Mouse (Mus musculus) liver, embryonic 16.5 days (tissue): ENCODE data around the gene Spg7. TPM values are rescaled to one million over a fixed set of nuclear protein-coding genes. Genes with fewer than 3 reads are reported as not detected.

ENCODE experiments used
- ATAC-seq: fragments of 200-750 bp; cut with Nextera tagmentation; 2 replicates; pipeline ENCODE4 v1.8.0; 2017; ENCODE audit warnings: low read depth, mild to moderate bottlenecking, moderate number of reproducible peaks, moderate library complexity
- H3K27ac ChIP-seq: fragments of 300-500 bp; sonication (generic); 2 replicates; pipeline ENCODE4 v1.5.1; 2014; ENCODE audit warnings: mild to moderate bottlenecking, low read length
- H3K27me3 ChIP-seq: fragments of 300-500 bp; sonication (generic); 2 replicates; pipeline ENCODE4 v1.6.1; 2014; ENCODE audit warnings: low read depth, low read length, mixed read lengths; ENCODE audit not compliant: control insufficient read depth, insufficient read depth
- H3K36me3 ChIP-seq: fragments of 300-500 bp; sonication (generic); 2 replicates; pipeline ENCODE4 v1.6.1; 2014; ENCODE audit warnings: mild to moderate bottlenecking; ENCODE audit not compliant: control insufficient read depth, insufficient read depth
- H3K4me1 ChIP-seq: fragments of 300-500 bp; sonication (generic); 2 replicates; pipeline ENCODE4 v1.6.1; 2014; ENCODE audit warnings: low read depth, low read length, mixed read lengths; ENCODE audit not compliant: control insufficient read depth
- H3K4me2 ChIP-seq: fragments of 300-500 bp; sonication (generic); 2 replicates; pipeline ENCODE4 v1.6.1; 2014; ENCODE audit warnings: low read depth, low read length, mixed read lengths
- H3K4me3 ChIP-seq: fragments of 300-500 bp; sonication (generic); 2 replicates; pipeline ENCODE4 v1.5.1; 2014; ENCODE audit warnings: low read depth, mild to moderate bottlenecking, low read length
- H3K9ac ChIP-seq: fragments of 300-500 bp; sonication (generic); 2 replicates; pipeline ENCODE4 v1.6.1; 2014; ENCODE audit warnings: low read depth, low read length
- H3K9me3 ChIP-seq: fragments of 300-500 bp; sonication (generic); replicated peaks from 2 replicates; pipeline ENCODE4 v1.6.1; 2016; ENCODE audit warnings: low read length; ENCODE audit not compliant: control insufficient read depth
- WGBS: fragments of 180-500 bp; shearing (Covaris S2); extraction: QIAGEN DNeasy Blood & Tissue Kit; methylation state at CpG from one replicate; pipeline ENCODE4 v1.1.7; 2014; ENCODE audit not compliant: insufficient replicate concordance; 5-methylcytosine and 5-hydroxymethylcytosine counted together
- polyA plus RNA-seq: library from polyadenylated mRNA; unstranded; fragments of >200 nt; fragmentation: Nextera tagmentation; extraction: Ambion mirVana; gene quantifications from 2 replicates; pipeline ENCODE4 v1.2.1, GENCODE M21; 2015

Spg7 gene
- polyA plus RNA-seq, 1 experiment from 2014 or later = 20.7 TPM

- ATAC-seq = no peak
- 62% methylated on average over 5 of the region's 5 CpGs for WGBS
Observed at GRCm38 (mm10) chr8:123108953-123109352, 46.2 kb downstream of the Spg7 start.

DNA sequence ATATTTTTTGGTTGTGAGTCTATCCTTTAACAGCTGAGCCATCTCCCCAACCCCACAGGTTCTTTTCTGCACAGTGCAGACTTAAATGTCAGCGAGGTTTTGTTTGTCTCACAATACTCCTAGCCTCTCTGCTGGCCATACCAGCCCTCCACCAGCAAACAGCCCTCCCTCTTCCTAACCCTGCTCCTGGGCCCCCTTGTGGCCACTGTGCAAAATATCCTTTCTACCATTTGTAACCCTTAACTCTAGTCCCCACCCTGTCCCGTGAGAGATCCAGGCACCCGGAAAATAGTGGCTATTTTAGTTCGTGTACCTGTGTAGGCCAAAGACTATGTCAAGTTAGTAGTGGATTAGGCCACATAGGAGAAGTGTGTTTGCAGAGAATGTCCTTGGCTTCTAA is 47.9 kb downstream of the Spg7 start:
- WGBS = 4% methylated on average over 4 of the region's 4 CpGs
- H3K9me3 ChIP-seq = no peaks in the 10 kb centered on the region
- peaks cover under 1% of the 10 kb centered on the region; the same call in 1 of the 2 replicates for H3K27me3 ChIP-seq
- H3K36me3 ChIP-seq = no peaks in the 10 kb centered on the region
- peaks cover 6% of the 10 kb centered on the region; the same call in 1 of the 2 replicates for H3K4me1 ChIP-seq
- ATAC-seq = peak; percentile 65
- H3K4me2 ChIP-seq = no peak overlapping the region
- no peak overlapping the region for H3K9ac ChIP-seq
- H3K27ac ChIP-seq = no peak overlapping the region
- no peak overlapping the region for H3K4me3 ChIP-seq

More at GRCm38 (mm10) chr8:123108953-123109352, 46.2 kb downstream of the Spg7 start:
- Histone ChIP-seq H3K36me3 (peaks cover 13% of the 10 kb centered on the region), H3K4me2 (no peak overlapping the region), H3K9me3 (no peaks in the 10 kb centered on the region), H3K4me3 (no peak overlapping the region), H3K27ac (no peak overlapping the region), H3K4me1 (peaks cover 6% of the 10 kb centered on the region), H3K27me3 (no peaks in the 10 kb centered on the region), H3K9ac (no peak overlapping the region)

- no peaks in the 10 kb centered on the region for H3K36me3 ChIP-seq
- peaks cover 21% of the 10 kb centered on the region for H3K4me1 ChIP-seq
- H3K4me3 ChIP-seq = no peak overlapping the region
- H3K27ac ChIP-seq = no peak overlapping the region
- no peak overlapping the region for H3K9ac ChIP-seq
- no peaks in the 10 kb centered on the region for H3K9me3 ChIP-seq
- H3K27me3 ChIP-seq = peaks cover 23% of the 10 kb centered on the region
- H3K4me2 ChIP-seq = no peak overlapping the region
- WGBS = 64% methylated on average over 9 of the region's 9 CpGs
- ATAC-seq = no peak
Observed at GRCm38 (mm10) chr8:123112892-123113291, 50.1 kb downstream of the Spg7 start.

GRCm38 (mm10) chr8:123113908-123114469 is 51.2 kb downstream of the Spg7 start:
- Histone ChIP-seq H3K4me3 (no peak overlapping the region), H3K4me2 (no peak overlapping the region), H3K27ac (no peak overlapping the region), H3K9ac (no peak overlapping the region), H3K4me1 (peaks cover 24% of the 10 kb centered on the region), H3K27me3 (peaks cover 33% of the 10 kb centered on the region), H3K36me3 (no peaks in the 10 kb centered on the region), H3K9me3 (no peaks in the 10 kb centered on the region)
- 20% methylated on average over 2 of the region's 2 CpGs for WGBS
- ATAC-seq = no peak

DNA sequence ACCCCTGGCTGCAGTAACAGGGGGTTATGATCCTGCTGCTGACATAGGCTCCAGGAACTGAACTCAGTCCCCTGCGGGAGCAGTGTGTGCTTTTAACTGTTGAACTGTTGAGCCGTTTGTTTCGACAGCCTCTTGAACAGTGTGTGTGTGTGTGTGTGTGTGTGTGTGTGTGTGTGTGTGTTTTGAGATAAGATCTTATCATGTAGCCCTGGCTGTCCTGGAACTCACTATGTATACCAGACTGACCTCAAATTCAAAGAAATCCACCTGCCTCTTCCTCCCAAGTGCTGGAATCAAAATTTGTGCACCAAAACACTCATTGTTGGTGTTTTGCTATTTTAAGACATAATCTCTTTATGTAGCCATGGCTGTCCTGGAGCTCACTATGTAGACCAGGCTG is 51.9 kb downstream of the Spg7 start:
- whole genome bisulfite sequencing = 10% methylated on average over 3 of the region's 3 CpGs
- no peak overlapping the region for H3K27ac ChIP-seq
- H3K9me3 ChIP-seq = no peaks in the 10 kb centered on the region
- no peak overlapping the region for H3K9ac ChIP-seq
- H3K4me2 ChIP-seq = no peak overlapping the region
- H3K36me3 ChIP-seq = no peaks in the 10 kb centered on the region
- H3K4me3 ChIP-seq = no peak overlapping the region
- ATAC-seq = no peak
- peaks cover 24% of the 10 kb centered on the region for H3K4me1 ChIP-seq
- peaks cover 33% of the 10 kb centered on the region for H3K27me3 ChIP-seq

DNA sequence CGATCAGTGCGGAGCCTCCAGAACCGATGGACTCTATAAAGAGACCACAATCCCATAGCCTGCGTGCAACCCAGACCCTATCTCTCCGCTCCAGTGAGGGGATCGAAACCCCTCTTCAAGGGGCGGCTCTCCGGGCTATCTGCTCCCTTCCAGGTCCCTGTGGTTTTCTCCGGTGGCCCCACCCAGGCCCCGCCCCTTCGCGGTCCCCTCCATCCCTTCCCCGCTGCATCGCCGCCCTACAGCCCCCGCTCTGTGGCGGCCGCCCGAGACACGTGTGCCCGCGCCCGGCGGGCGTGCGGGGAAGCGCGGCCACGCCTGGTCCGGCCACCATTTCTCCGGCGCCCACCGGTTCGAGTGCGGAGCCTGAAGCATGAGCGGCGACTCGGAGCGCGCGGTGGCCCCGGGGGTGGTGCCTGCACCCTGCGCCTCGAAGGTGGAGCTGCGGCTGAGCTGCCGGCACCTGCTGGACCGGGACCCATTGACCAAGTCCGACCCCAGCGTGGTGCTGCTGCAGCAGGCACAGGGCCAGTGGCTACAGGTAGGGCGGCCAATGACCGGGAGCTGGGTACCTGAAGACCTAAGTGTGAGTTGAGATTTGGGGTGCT is 54.5 kb downstream of the Spg7 start, which contains the start of gene Cpne7:
Gene Cpne7 (plus strand): TSS at position 248 of the 605 bp plus-strand sequence.
- under 1% methylated on average over 51 of the region's 51 CpGs for WGBS
- Histone ChIP-seq H3K27me3 (peaks cover 33% of the 10 kb centered on the region), H3K9ac (no peak within 1 kb of the TSS), H3K27ac (no peak within 1 kb of the TSS), H3K9me3 (no peaks in the 10 kb centered on the region), H3K4me2 (peak within 1 kb of the TSS; percentile 82), H3K4me3 (peak within 1 kb of the TSS; percentile 56), H3K4me1 (peaks cover 22% of the 10 kb centered on the region), H3K36me3 (no peaks in the 10 kb centered on the region)
- ATAC-seq = peak; percentile 65

GRCm38 (mm10) chr8:123117744-123118143 is 55.0 kb downstream of the Spg7 start:
- 2% methylated on average over 17 of the region's 17 CpGs for WGBS
- H3K9me3 ChIP-seq = no peaks in the 10 kb centered on the region
- H3K4me3 ChIP-seq = peak overlapping the region; percentile 56
- peaks cover 22% of the 10 kb centered on the region for H3K4me1 ChIP-seq
- H3K4me2 ChIP-seq = peak overlapping the region; percentile 82
- no peaks in the 10 kb centered on the region for H3K36me3 ChIP-seq
- H3K27ac ChIP-seq = no peak overlapping the region
- H3K27me3 ChIP-seq = peaks cover 35% of the 10 kb centered on the region
- H3K9ac ChIP-seq = no peak overlapping the region
- no peak for ATAC-seq

DNA sequence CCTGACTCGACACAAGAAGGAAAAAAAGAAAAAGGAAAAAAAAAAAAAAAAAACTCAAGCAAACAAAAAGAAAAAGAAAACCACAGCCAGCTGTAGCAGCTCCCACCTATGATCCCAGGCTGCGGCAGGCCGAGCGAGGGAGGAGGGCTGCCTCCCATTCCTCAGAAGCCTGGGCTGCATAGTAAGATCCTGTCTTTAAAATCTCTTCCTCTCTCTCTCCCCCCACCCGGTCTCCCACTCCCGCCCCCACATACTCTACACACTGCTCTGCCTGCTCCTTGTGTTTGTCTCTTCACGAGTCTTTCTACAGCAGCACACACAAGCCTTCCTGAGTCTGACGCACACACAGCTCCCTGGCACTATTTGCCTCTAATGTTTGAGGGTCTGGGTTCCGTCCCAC is 59.3 kb downstream of the Spg7 start:
- H3K9me3 ChIP-seq = no peaks in the 10 kb centered on the region
- H3K27me3 ChIP-seq = peaks cover 25% of the 10 kb centered on the region
- peaks cover 12% of the 10 kb centered on the region for H3K4me1 ChIP-seq
- no peak overlapping the region for H3K9ac ChIP-seq
- no peak overlapping the region for H3K27ac ChIP-seq
- H3K36me3 ChIP-seq = no peaks in the 10 kb centered on the region
- H3K4me3 ChIP-seq = no peak overlapping the region
- no peak overlapping the region for H3K4me2 ChIP-seq
- no peak for ATAC-seq
- WGBS = 56% methylated on average over 9 of the region's 9 CpGs

- Histone ChIP-seq H3K4me1 (peaks cover 6% of the 10 kb centered on the region), H3K9ac (no peak overlapping the region), H3K27me3 (peaks cover 21% of the 10 kb centered on the region), H3K27ac (no peak overlapping the region), H3K4me2 (no peak overlapping the region), H3K36me3 (no peaks in the 10 kb centered on the region), H3K4me3 (no peak overlapping the region), H3K9me3 (no peaks in the 10 kb centered on the region)
- 61% methylated on average over 5 of the region's 5 CpGs for WGBS
- no peak for ATAC-seq
Observed at GRCm38 (mm10) chr8:123122670-123123069, 59.9 kb downstream of the Spg7 start.
